Mouse (Mus musculus) MEL-GATA-1-ER (cell line): ENCODE data around the gene Map4k1.

Experiments
- DNase-seq: peaks from one replicate; pipeline ENCODE4 v3.0.0-alpha.2; 2012; ENCODE audit warnings: low read depth; ENCODE audit errors: extremely low read depth

The Map4k1 gene

DNA sequence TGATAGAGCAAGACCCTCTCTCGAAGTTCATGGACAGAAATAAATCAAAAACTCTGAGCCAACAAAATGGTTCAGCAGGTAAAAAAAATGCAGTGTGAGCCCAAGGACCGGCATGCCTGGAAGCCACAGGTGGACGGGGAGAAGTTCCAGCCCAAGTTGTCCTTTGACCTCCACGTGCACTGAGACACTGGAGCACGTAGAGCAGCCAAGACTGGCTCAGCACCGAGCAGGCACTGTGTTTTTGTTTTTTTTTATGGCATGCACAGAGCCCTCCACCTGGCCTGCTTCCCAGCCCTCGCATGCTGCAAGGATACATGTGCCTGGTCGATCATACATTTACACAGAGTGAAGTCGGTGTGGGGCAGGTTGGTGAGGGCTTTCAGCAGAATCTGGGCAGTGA, 4.3 kb upstream of the Map4k1 start:
- DNase-seq = no peak

DNA sequence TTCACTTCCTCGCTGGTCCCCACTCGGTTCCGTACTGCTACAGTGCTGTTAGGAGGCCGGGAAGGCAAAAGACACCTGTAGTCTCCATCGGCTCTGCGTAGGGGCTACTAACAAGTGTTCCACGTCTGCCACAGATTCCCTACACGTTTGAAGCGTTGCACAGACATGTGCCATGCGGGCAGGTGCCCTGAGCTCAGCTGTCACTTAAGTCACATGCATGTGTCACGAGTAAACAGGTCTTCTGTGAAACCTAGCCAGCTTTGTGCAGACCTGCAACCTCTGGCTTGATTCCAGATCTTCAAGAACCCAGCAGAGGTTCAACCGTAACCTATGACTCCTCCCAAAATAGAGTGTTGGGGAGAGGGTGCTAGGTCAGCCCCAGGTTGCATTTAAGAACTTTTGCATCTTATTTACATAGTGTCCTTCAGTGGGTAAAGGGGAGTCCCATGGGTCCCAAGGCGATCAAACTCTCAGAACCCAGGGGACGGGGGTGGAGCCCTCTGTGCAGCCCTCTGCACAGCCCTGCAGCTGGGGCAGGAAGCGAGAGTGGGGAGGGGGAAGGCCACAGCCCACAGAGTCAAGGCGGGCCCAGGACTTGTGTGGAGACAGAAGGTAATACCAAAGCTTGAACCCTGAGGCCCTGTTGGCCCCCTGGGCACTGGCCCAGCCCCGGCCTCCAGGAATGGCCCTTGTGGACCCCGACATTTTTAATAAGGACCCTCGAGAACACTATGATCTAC, 594 bp downstream of the Map4k1 start:
- peak; percentile 46 for DNase-seq

GRCm38 (mm10) chr7:28983141-28983564, 1.3 kb downstream of the Map4k1 start:
- peak; percentile 58 for DNase-seq

DNA sequence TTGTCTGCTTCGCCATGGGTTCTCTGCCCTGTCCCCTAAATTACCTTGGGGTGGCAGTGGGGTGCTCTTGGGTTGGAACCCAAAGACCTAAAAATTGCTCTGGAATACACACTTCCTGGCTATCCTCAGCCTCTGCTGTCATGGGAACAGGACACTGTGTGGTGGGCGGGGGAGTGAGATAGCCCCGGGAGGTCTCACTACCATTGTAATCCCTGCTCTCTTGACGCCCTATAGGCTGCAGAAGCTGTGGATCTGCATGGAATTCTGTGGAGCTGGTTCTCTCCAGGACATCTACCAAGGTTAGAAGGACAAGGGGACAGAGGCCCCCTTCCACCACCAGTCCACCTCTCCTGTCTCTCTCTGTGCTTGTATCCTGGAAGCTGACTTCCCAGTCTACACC, 2.0 kb downstream of the Map4k1 start:
- no peak for DNase-seq

DNA sequence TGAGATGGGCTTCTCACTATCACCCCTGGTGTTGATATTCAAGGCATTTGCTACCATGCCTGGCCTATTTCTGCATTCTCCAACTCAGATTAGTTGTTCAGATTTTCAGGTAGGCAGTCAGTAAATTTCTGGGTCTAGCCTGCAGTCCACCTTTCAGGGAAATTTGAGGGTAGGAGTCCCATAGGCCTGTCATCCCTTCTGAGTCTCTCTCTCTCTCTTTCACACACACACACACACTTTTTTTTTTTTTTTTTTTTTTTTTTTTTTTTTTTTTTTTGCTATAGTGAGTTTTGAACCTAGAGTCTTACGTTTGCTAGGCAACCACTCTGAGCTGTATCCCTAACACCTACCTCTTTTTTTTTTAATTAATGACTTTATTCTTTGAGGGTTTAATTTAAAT, 2.6 kb downstream of the Map4k1 start:
- DNase-seq = no peak

DNA sequence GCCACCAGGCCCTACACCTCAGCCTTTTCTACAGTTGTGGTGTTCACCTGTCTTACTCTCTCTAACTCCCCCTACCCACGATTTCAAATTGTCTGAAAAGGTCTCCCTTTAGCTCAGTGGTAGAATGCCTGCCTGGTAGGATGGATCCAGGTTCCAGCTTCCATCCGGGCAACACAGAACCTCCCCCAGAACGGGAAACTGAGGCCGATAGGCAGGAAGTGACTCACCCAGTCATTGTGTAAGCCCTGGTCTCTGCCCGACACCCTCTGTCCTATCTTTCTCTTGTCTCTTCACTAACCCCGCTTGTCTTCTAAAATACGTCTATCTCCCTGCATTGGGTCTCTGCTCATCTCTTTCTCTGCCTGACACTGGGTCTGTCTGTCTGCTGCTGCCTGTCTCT, 3.4 kb downstream of the Map4k1 start:
- DNase-seq = no peak

- DNase-seq = no peak
Observed at GRCm38 (mm10) chr7:28990766-28991273, 9.0 kb downstream of the Map4k1 start.

DNA sequence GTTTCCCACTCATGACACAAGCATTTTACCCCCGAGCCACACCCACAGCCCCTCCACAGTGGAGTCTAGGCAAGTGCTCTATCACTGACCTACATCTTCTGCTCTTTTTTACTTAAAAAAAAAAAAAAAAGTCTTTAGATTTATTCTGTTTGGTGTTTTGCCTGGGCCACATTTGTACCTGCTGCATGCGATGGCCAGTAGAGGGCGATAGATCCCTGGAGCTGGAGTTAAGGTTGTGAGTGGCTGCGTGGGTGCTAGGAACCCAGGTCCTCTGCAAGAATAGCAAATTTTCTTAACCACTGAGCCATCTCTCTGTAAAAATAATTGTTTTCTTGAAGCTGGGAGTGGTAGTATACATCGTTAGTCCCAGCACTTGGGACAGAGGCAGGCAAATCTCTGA, 9.8 kb downstream of the Map4k1 start:
- DNase-seq = no peak

DNA sequence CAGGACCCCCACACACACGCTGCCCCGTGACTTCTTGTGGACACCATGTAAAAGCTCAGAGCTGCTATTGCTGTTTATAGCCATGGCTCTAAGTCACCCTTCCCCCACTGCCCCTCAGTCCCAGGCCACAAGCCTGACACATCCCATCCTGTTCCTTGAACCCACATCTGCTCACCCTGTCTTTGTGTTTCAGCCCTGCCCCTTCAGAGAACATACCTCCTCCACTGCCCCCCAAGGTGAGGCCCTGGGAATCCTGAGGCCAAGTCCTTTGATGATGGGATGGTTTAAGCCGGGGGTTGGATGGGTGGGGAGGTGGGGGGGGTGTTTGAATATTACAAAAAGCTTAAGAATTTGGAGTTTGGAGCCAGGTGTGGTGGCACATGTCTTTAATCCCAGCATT, 11.1 kb downstream of the Map4k1 start:
- no peak for DNase-seq

DNA sequence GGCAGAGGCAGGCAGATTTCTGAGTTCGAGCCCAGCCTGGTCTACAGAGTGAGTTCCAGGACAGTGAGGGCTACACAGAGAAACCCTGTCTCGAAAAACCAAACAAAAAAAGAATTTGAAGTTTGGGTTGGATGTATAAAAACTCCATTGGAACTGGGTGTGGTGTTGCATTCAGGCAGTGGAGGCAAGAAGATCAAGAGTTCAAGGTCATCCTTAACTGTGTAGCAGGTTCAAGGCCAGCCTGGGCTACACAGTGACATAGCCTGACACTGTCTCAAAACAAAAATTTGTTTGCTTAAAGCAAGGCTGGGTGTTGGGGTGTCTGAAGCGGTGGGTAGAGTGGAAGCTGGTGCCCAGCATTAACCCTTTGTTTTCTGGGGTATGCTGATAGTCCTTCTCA, 11.6 kb downstream of the Map4k1 start:
- DNase-seq = no peak

GRCm38 (mm10) chr7:29000651-29001605, 19.1 kb downstream of the Map4k1 start:
- no peak for DNase-seq

GRCm38 (mm10) chr7:29007224-29008101, 25.6 kb downstream of the Map4k1 start:
- DNase-seq = no peak

- DNase-seq = no peak
Observed at GRCm38 (mm10) chr7:29008171-29008570, 26.3 kb downstream of the Map4k1 start.

GRCm38 (mm10) chr7:29008714-29009113, 26.9 kb downstream of the Map4k1 start:
- no peak for DNase-seq

- no peak for DNase-seq
Observed at GRCm38 (mm10) chr7:29014984-29015383, 33.1 kb downstream of the Map4k1 start.

GRCm38 (mm10) chr7:29016440-29016839, 34.6 kb downstream of the Map4k1 start:
- no peak for DNase-seq

DNA sequence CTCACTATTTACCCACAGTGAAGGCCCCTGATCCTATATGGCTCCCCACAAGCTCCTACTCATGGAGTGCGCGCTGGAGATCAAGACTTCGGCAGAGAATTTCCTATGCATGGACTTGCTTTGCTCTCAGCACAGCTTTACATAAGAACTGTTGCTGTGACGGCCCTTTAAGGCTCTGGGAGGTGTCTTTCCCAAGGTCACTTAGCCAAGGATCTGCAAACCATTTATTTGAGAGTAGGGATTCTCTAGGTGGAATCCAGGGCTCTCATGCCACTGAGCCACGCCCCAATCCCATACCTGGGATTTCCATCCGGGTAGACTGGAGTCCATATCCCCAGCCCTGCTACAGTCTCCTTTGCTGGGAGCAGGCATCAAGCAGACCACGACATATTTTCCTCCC, 35.4 kb downstream of the Map4k1 start:
- no peak for DNase-seq

- DNase-seq = no peak
Observed at GRCm38 (mm10) chr7:29019447-29020220, 37.8 kb downstream of the Map4k1 start.

- no peak for DNase-seq
Observed at GRCm38 (mm10) chr7:29022479-29022878, 40.6 kb downstream of the Map4k1 start.

- no peak for DNase-seq
Observed at GRCm38 (mm10) chr7:29023514-29023913, 41.7 kb downstream of the Map4k1 start.
